Comparison of ENCODE assay signal across 10 mouse cellular contexts in the genomic region with DNA sequence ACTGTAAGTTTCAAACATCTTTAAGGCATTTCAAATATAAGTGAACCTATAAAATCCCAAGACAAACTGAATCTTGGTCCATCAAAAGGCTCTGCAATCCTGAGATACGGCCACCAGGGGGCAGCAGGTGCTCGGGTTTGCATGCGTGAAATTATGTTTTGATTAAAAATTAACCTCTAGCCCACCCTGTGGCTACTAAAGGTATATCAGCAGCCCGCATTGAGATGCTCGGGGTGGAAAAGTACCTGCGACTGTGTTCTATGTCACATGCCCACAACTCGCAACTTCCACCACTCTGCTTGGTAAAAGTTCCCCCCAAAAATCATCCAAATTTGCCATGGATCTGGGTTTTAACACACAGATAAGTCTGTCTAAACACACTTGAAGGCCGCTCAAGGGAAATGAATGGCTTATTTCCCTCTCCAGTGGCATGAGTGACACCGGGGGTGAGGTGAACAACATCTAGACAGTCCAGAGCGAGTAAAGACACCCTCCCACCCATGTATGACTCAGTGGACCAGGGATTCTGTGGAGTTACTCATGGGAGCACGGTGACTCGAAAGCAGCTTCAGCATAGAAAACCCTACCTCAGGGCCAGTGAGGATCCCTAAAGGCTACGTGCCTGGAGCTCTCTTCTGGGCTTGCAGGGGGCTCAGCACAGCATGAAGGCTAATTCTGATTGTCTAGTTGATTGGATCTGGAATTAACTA. TPM values are rescaled to one million over a fixed set of nuclear protein-coding genes. Genes with fewer than 3 reads are reported as not detected.
A peak's percentile ranks its signal among the peaks of the same experiment; 100 is the strongest.
DNase-seq lines count a peak whose midpoint lies in the region; ATAC-seq and TF ChIP-seq lines count a peak whose summit lies in the region.
"Not testable (repeated sequence)": the region's sequence is repeated elsewhere in the genome, so short reads cannot be mapped to it uniquely, and the experiment has no call there.
"Had no signal": no experiment of that assay in that cellular context is flagged by ENCODE, and none has a peak within 500 bp of the region (broad histone marks: within the 10 kb centered on the region; RNA-seq: fewer than 3 reads in every experiment).

No protein-coding gene starts in this region.

- not testable (repeated sequence) for H3K4me1 ChIP-seq in embryonic facial prominence, embryonic 14.5 days (ENCODE audit: control insufficient read depth, insufficient read depth, low read length); heart, adult 2 months (ENCODE audit: control insufficient read depth, insufficient read depth, low read length); hindbrain, embryonic 14.5 days (replicated peaks; ENCODE audit: control insufficient read depth, insufficient read depth, low read length); liver, postnatal 0 days (ENCODE audit: insufficient read depth); midbrain, embryonic 16.5 days (ENCODE audit: control insufficient read depth, insufficient read depth, low read length); stomach, postnatal 0 days (replicated peaks; ENCODE audit: control insufficient read depth, insufficient read depth)

- not testable (repeated sequence) for H3K79me2 ChIP-seq in heart, adult 2 months (replicated peaks; ENCODE audit: control insufficient read depth, insufficient read depth, low read length)

- not testable (repeated sequence) for H3K36me3 ChIP-seq in embryonic facial prominence, embryonic 14.5 days (ENCODE audit: control insufficient read depth, insufficient read depth, low read length); heart, adult 2 months (ENCODE audit: control insufficient read depth, insufficient read depth, low read length); hindbrain, embryonic 14.5 days (replicated peaks; ENCODE audit: control insufficient read depth, insufficient read depth); liver, postnatal 0 days (replicated peaks; ENCODE audit: insufficient read depth, low read length); midbrain, embryonic 16.5 days (ENCODE audit: control insufficient read depth, insufficient read depth, low read length); stomach, postnatal 0 days (ENCODE audit: control insufficient read depth, insufficient read depth, low read length)

- H3K9ac ChIP-seq in embryonic facial prominence, embryonic 14.5 days (ENCODE audit: low read depth, low read length); heart, adult 2 months (ENCODE audit: low read depth, low read length); hindbrain, embryonic 14.5 days; liver, postnatal 0 days (replicated peaks); midbrain, embryonic 16.5 days (ENCODE audit: low read depth, low read length); stomach, postnatal 0 days (ENCODE audit: low read length): not testable (repeated sequence)

- 71% methylated on average over 13 of the region's 13 CpGs for WGBS in embryonic facial prominence, embryonic 14.5 days
- WGBS in heart, adult 2 months = 64% methylated on average over 13 of the region's 13 CpGs
- WGBS in hindbrain, embryonic 14.5 days = 74% methylated on average over 13 of the region's 13 CpGs
- WGBS in liver, postnatal 0 days (ENCODE audit: insufficient replicate concordance) = 67% methylated on average over 13 of the region's 13 CpGs
- WGBS in midbrain, embryonic 16.5 days = 73% methylated on average over 13 of the region's 13 CpGs
- WGBS in stomach, postnatal 0 days = 69% methylated on average over 13 of the region's 13 CpGs

- peak; percentile 69 for DNase-seq in ES-CJ7 (ENCODE audit: low read depth, low spot score)
- DNase-seq in embryonic facial prominence, embryonic 14.5 days (ENCODE audit: low spot score); hindbrain, embryonic 14.5 days (ENCODE audit: low spot score); left cerebral cortex, adult 2 months (ENCODE audit: extremely low spot score in 1 of 2, low spot score in 2 of 2); stomach, postnatal 0 days (ENCODE audit: low spot score): not testable (repeated sequence)
- peak in 1 of 2 experiments; percentile 35 for DNase-seq in heart, adult 2 months
- peak; percentile 34 for DNase-seq in liver, postnatal 0 days

- not testable (repeated sequence) for H3K4me2 ChIP-seq in embryonic facial prominence, embryonic 14.5 days (ENCODE audit: low read depth, low read length); hindbrain, embryonic 14.5 days (replicated peaks); liver, postnatal 0 days (ENCODE audit: low read depth, low read length); midbrain, embryonic 16.5 days (ENCODE audit: low read length); stomach, postnatal 0 days (replicated peaks; ENCODE audit: low read depth)

- not testable (repeated sequence) for H3K27ac ChIP-seq in embryonic facial prominence, embryonic 14.5 days (replicated peaks; ENCODE audit: low read depth, low read length); heart, adult 2 months; hindbrain, embryonic 14.5 days; left cerebral cortex, adult 2 months; liver, postnatal 0 days (ENCODE audit: low read depth); midbrain, embryonic 16.5 days (ENCODE audit: low read length); stomach, postnatal 0 days (replicated peaks)

- not testable (repeated sequence) for TF ChIP-seq EP300 in heart, adult 2 months (IDR thresholded peaks at IDR 0.05; ENCODE audit: insufficient read depth, low read depth, low read length); liver, postnatal 0 days (IDR thresholded peaks at IDR 0.05; ENCODE audit: low read depth); stomach, postnatal 0 days (optimal IDR thresholded peaks at IDR 0.05)

- not testable (repeated sequence) for H3K4me3 ChIP-seq in embryonic facial prominence, embryonic 14.5 days (ENCODE audit: low read depth, low read length); heart, adult 2 months; hindbrain, embryonic 14.5 days (replicated peaks; ENCODE audit: low read length); left cerebral cortex, adult 2 months; liver, postnatal 0 days (ENCODE audit: low read depth, low read length); midbrain, embryonic 16.5 days (ENCODE audit: low read depth, low read length); stomach, postnatal 0 days (ENCODE audit: low read depth, low read length)

- H3K9me3 ChIP-seq in embryonic facial prominence, embryonic 14.5 days (ENCODE audit: control insufficient read depth, low read length) = peaks cover 75% of the 10 kb centered on the region
- peaks cover 84% of the 10 kb centered on the region for H3K9me3 ChIP-seq in hindbrain, embryonic 14.5 days (ENCODE audit: control insufficient read depth, low read length)
- peaks cover 28% of the 10 kb centered on the region for H3K9me3 ChIP-seq in liver, postnatal 0 days (ENCODE audit: low read length)
- H3K9me3 ChIP-seq in midbrain, embryonic 16.5 days (replicated peaks; ENCODE audit: control insufficient read depth, low read length, poor library complexity, severe bottlenecking) = peaks cover 51% of the 10 kb centered on the region
- H3K9me3 ChIP-seq in stomach, postnatal 0 days (ENCODE audit: control insufficient read depth, low read length) = peaks cover 16% of the 10 kb centered on the region

- TF ChIP-seq POLR2A in heart, adult 2 months (IDR thresholded peaks at IDR 0.05; ENCODE audit: insufficient read depth, low read depth, low read length) = not testable (repeated sequence)

- peak; percentile 35; the same call in 1 of the 2 replicates for ATAC-seq in embryonic facial prominence, embryonic 14.5 days (ENCODE audit: low read depth)
- ATAC-seq in hindbrain, embryonic 14.5 days (ENCODE audit: low FRiP score) = peak; percentile 46
- peak; percentile 37 for ATAC-seq in liver, postnatal 0 days
- peak; percentile 34; the same call in 1 of the 2 replicates for ATAC-seq in midbrain, embryonic 16.5 days
- ATAC-seq in stomach, postnatal 0 days (ENCODE audit: low FRiP score, low TSS enrichment) = peak; percentile 38; the same call in 1 of the 2 replicates

- intact Hi-C loops in heart, adult 2 months (cut with DNase I); left cerebral cortex, adult 2 months (cut with DNase I): not testable (repeated sequence)

- peak; percentile 27 for TF ChIP-seq CTCF in heart, adult 2 months (IDR thresholded peaks at IDR 0.05)
- TF ChIP-seq CTCF in left cerebral cortex, adult 2 months (IDR thresholded peaks at IDR 0.05) = peak; percentile 5
- TF ChIP-seq CTCF in liver, postnatal 0 days (IDR thresholded peaks at IDR 0.05; ENCODE audit: low read depth) = peak; percentile 53
- TF ChIP-seq CTCF in stomach, postnatal 0 days (IDR thresholded peaks at IDR 0.05; ENCODE audit: low read depth) = peak; percentile 31; the same call in 1 of the 2 replicates

- H3K27me3 ChIP-seq in embryonic facial prominence, embryonic 14.5 days (replicated peaks; ENCODE audit: control insufficient read depth, insufficient read depth, low read length); heart, adult 2 months (ENCODE audit: control insufficient read depth, insufficient read depth, low read length); hindbrain, embryonic 14.5 days (ENCODE audit: control insufficient read depth, insufficient read depth, low read length); liver, postnatal 0 days (ENCODE audit: insufficient read depth, low read length); midbrain, embryonic 16.5 days (ENCODE audit: control insufficient read depth, insufficient read depth, low read depth, low read length); stomach, postnatal 0 days (ENCODE audit: control insufficient read depth, insufficient read depth, low read length): not testable (repeated sequence)

RNA-seq across cellular contexts. Expression of a gene that starts 18.1 kb away (rescaled TPM):
- 0.09 TPM in 1 of 2 replicates, not detected in the other for polyA plus RNA-seq in embryonic facial prominence, embryonic 14.5 days (2014; fragmentation: Nextera tagmentation; extraction: Ambion mirVana)
- total RNA-seq in heart, adult 2 months (2021) = under 1 TPM; 0.48 to 0.55 TPM
- polyA plus RNA-seq in heart, adult 2 months (2012; rRNA removed) = 0.04 TPM in 1 of 2 replicates, not detected in the other
- 0.14 and 0.19 TPM in 2 replicates for polyA plus RNA-seq in hindbrain, embryonic 14.5 days (2014; fragmentation: Nextera tagmentation; extraction: Ambion mirVana)
- not detected for total RNA-seq in left cerebral cortex, adult 2 months (2021)
- polyA plus RNA-seq in liver, postnatal 0 days (2015; fragmentation: Nextera tagmentation; extraction: Ambion mirVana) = not detected in 2 replicates
- 0.10 and 0.16 TPM in 2 replicates for polyA plus RNA-seq in midbrain, embryonic 16.5 days (2015; fragmentation: Nextera tagmentation; extraction: Ambion mirVana)
- 0.04 TPM in 1 of 2 replicates, not detected in the other for polyA plus RNA-seq in stomach, postnatal 0 days (2015; fragmentation: Nextera tagmentation; extraction: Ambion mirVana)
- polyA plus RNA-seq: kidney, adult 2 months; thymus, adult 2 months had no signal

RNA-seq across cellular contexts. Expression of a gene that starts 34.9 kb away (rescaled TPM):
- polyA plus RNA-seq in embryonic facial prominence, embryonic 14.5 days (2014; fragmentation: Nextera tagmentation; extraction: Ambion mirVana) = 3.0 and 3.2 TPM in 2 replicates
- 1 to 10 TPM; 2.1 to 2.3 TPM for total RNA-seq in heart, adult 2 months (2021)
- 0.49 and 1.1 TPM in 2 replicates for polyA plus RNA-seq in heart, adult 2 months (2012; rRNA removed)
- 3.7 and 3.8 TPM in 2 replicates for polyA plus RNA-seq in hindbrain, embryonic 14.5 days (2014; fragmentation: Nextera tagmentation; extraction: Ambion mirVana)
- total RNA-seq in left cerebral cortex, adult 2 months (2021) = 1 to 10 TPM; 2.9 TPM
- 1.0 and 1.2 TPM in 2 replicates for polyA plus RNA-seq in liver, postnatal 0 days (2015; fragmentation: Nextera tagmentation; extraction: Ambion mirVana)
- 1.8 TPM in 2 replicates for polyA plus RNA-seq in midbrain, embryonic 16.5 days (2015; fragmentation: Nextera tagmentation; extraction: Ambion mirVana)
- 1.2 and 1.5 TPM in 2 replicates for polyA plus RNA-seq in stomach, postnatal 0 days (2015; fragmentation: Nextera tagmentation; extraction: Ambion mirVana)
